Mouse (Mus musculus) central nervous system, embryonic 18 days (tissue): ENCODE measurements around the gene Gemin5. TPM values are rescaled to one million over a fixed set of nuclear protein-coding genes. Genes with fewer than 3 reads are reported as not detected.

ENCODE experiments used
- polyA plus RNA-seq: library from polyadenylated mRNA; depleted of rRNA; stranded (reverse); fragments of >200 nt; gene quantifications from 2 replicates; pipeline ENCODE4 v1.2.3, GENCODE M21; 2012; rRNA removed

Gemin5 gene
- 11.4 and 11.6 TPM in 2 replicates for polyA plus RNA-seq

DNA sequence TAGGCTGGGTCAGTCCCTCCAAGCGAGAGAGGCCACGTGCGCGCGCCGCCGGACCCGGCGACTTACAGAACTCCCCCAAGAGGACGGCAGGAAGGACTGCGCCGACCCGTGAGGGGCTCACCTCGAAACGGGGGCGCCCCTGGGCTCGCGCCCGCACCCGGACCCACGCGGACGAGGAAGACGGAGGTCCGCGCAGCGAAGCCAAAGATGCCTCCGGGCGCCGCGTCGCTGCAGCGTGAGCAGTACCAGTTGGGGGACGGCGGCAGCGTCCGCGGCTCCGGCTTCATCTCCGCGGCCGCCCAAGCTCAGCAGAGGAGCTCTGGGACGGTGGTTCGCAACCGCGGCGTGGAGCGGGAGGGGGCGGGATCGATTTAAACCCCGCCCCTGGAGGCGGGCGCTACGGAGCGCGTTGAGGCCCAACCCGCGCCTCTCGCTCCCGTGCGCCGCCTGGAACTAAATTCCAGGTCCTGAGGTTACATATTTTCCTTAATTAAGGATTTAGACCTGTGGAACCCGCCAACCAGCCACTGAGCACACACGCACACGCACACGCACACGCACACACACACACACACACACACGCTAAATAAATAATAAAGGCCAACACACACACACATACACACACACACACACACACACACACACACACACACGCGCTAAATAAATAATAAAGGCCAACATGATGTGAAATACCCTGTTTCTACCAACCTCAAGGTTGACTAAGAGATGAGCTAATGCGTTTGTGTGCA lies at the start of gene Gemin5:
Gemin5 (minus strand) TSS at position 373 of the 749 bp plus-strand sequence.

DNA sequence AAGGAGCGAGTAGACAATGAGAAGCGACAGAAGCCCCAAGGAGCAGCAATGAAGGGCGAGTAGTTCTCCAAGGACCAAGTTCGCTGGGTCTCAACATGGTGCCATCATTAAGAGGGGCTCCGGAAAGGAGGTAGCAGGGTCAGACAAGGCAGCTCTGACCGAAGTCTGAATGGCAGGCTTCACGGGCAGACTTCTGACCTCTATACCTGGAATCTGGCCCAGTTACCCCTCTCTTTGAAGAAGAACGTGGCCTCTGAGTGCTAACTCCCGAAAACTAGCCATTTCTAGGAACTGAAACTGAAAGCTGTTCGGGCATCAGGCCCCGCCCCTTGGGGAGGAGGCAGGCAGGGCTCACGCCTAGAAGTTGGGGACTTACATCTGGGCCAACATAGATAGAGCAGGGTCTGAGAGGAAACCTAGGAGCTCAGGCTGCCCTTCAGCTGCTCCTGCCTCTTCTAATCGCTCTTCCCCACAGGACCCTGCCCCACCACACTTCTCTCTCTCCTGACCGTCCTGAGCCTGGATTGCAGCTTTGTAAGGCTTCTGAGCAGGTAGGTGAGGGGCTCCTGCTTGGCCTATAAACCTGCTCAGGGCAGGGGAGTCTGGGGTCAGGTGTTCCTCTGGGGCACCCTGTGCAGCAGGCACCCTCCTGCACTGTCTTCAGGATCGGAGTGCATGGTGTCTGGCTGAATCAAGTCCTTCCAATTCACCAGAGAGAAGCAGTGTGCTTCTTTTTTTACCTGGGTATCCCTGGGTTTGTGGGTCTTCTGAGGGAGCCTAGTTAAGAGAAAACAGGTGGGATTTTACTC lies 31.1 kb upstream of the Gemin5 start, which contains the start of the genes Igtp and Irgm2:
Igtp (plus strand) TSS at position 328 of the 809 bp plus-strand sequence.
Irgm2 (plus strand) TSS at position 390 of the 809 bp plus-strand sequence.

DNA sequence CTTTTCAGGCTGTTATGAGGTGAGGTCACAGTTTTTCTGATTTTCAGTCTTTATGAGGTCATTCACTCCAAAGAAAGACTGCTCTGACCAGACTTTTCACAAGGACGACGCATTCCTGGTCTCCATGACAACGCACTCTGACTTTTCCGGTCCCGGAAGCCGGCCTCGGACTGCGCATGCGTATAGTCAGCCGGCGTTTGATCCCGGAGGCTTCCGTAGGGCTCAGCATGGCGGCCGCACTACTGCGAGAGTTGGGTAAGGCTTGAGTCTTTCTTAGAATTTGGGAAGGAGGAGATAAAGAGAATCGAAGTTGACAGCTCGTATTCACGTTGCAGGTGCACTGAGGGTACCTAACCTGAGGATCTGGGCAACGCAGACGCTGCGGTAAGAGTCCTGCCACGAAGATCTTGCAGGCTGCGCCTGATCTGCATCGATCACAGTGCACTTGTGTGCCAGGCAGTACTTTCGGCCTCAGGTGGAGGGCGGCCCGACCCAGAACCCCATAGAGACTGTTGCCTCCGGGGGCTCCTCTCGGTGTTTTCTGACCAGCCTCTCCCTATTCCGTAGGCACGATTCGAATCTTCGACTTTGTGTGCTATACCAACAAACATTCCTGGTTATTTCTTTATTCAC lies 3.2 kb upstream of the Gemin5 start, which contains the start of gene Mrpl22:
Mrpl22 (plus strand) TSS at position 203 of the 633 bp plus-strand sequence.

DNA sequence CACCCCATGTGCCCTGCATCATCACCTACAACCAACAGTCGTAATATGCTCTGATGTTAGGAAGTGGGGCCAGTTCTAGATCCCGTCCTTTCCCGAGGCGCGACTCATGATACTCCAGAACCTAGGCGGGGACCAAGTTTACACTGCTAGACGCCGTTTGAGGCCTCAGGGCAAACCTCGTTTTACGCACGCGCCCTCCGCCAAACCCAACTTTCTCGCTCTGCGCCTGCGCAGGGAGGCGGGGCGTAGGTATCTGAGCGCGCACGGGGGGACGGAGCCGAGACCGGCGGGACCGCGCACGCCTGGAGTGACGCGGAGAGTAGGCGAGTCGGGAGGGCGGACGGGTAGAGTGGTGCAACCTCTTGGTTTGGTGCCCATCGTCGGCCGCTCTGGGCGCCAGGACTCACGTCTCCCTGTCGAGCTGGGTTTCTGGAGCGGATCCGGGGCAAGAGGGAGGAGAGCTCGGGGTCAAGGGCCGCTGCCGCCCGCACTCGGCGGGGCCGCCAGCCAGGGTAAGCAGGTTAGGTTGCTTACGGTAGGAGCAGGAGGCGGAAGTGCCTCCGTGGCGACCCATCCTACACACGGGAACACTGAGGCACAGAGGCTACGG lies 64.5 kb downstream of the Gemin5 start, which contains the start of gene Cnot8:
Cnot8 (plus strand) TSS at position 457 of the 610 bp plus-strand sequence.

GRCm38 (mm10) chr11:58093021-58093528 lies 75.3 kb downstream of the Gemin5 start, which contains the start of gene Gm12248:
Gene Gm12248 (minus strand): TSS chr11:58093134.

Other genes with a start within 250 kb of the Gemin5 start
- 43.3 and 46.6 TPM in 2 replicates for gene Larp1, start 159.5 kb downstream of the Gemin5 start, polyA plus RNA-seq
- gene Gm12248, start 75.4 kb downstream of the Gemin5 start, polyA plus RNA-seq: not detected in 2 replicates
- gene Cnot8, start 64.4 kb downstream of the Gemin5 start, polyA plus RNA-seq: 112 TPM in 2 replicates
- 67.6 and 75.1 TPM in 2 replicates for gene Mrpl22, start 3.1 kb upstream of the Gemin5 start, polyA plus RNA-seq
- gene Igtp, start 31.0 kb upstream of the Gemin5 start, polyA plus RNA-seq: 2.1 and 2.8 TPM in 2 replicates
- 1.6 and 2.5 TPM in 2 replicates for gene Irgm2, start 31.1 kb upstream of the Gemin5 start, polyA plus RNA-seq
- gene 4930438A08Rik, start 106.3 kb upstream of the Gemin5 start, polyA plus RNA-seq: 0.04 and 0.08 TPM in 2 replicates
- 67.7 and 68.3 TPM in 2 replicates for gene Zfp692, start 138.5 kb upstream of the Gemin5 start, polyA plus RNA-seq
- 41.2 and 41.8 TPM in 2 replicates for gene Zfp672, start 161.8 kb upstream of the Gemin5 start, polyA plus RNA-seq
- gene Sh3bp5l, start 162.2 kb upstream of the Gemin5 start, polyA plus RNA-seq: 40.1 and 41.6 TPM in 2 replicates
- 0.08 and 0.17 TPM in 2 replicates for gene Lypd8, start 210.5 kb upstream of the Gemin5 start, polyA plus RNA-seq